Mouse (Mus musculus): Measurements from ENCODE around the gene Ceacam16. TPM values are rescaled to one million over a fixed set of nuclear protein-coding genes. Genes with fewer than 3 reads are reported as not detected.

Ceacam16 gene
- total RNA-seq, 1 experiment: 0.71 TPM

DNA sequence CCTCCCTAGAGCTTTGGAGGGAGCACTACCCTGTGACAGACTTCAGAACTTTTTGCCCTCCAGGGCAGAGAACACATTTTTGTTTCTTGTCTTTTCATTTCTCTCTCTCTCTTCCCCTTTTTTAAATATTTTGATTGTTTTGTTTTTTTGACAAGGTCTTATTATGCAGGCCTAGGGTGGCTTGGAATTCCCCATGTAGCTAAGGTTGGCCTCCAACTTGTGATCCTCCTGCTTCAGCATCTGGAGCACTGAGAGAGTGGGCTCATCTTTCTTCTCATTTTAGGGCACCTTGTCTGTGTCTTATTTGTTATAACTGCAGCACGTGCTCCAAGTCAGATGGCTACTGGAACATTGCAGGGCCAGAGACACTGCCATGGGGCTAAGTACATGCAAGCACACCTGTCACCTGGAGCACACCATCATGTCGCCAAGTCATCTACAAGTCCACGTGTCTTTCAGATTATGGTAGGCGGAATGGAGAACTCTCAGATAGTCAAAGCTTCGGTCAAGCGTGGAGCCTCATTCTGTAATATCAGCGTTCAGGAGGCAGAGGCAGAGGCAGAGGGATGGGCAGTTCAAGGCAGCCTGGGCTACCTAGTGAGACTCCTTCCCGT, 54.6 kb downstream of the Ceacam16 start:
- TF ChIP-seq MAFK (IDR thresholded peaks at IDR 0.05; ENCODE audit: insufficient read depth, low read depth, low read length): no peak
- TF ChIP-seq ZC3H11A (IDR thresholded peaks at IDR 0.05; ENCODE audit: borderline replicate concordance, low read depth, low read length): no peak
- no peak for TF ChIP-seq HCFC1 (IDR thresholded peaks at IDR 0.05; ENCODE audit: borderline replicate concordance, insufficient read depth, low read length)
- TF ChIP-seq CHD2 (IDR thresholded peaks at IDR 0.05; ENCODE audit: low read depth, low read length): no peak
- peaks cover 0 to 14% of the 10 kb centered on the region in 2 experiments; a peak in 3 of 4 replicates for H3K4me1 ChIP-seq (ENCODE audit: control insufficient read depth in 2 of 2, insufficient read depth in 2 of 2, low read length in 2 of 2, poor library complexity in 1 of 2)
- no peaks in the 10 kb centered on the region for H3K9me3 ChIP-seq (ENCODE audit: control insufficient read depth, insufficient read depth, low read depth, low read length)
- no peak overlapping the region for H3K27ac ChIP-seq (ENCODE audit: insufficient read depth, low read depth, low read length, poor library complexity, severe bottlenecking)
- no peak overlapping the region for H3K4me3 ChIP-seq (ENCODE audit: insufficient read depth in 1 of 2, low read depth in 1 of 2, low read length in 2 of 2, poor library complexity in 1 of 2, severe bottlenecking in 1 of 2)
- peaks cover 8% of the 10 kb centered on the region for H3K36me3 ChIP-seq (ENCODE audit: control insufficient read depth, insufficient read depth, low read length, poor library complexity, severe bottlenecking)
- in situ Hi-C loops (cut with MboI; ENCODE audit: low sequenced_read_pairs in 2 of 2, unreplicated experiment in 2 of 2): loop anchor here (5.0 to 10.0 kb wide), 2 partner anchors 46 to 68 kb away; partner anchors contain the start of gene Gm19345 (in 1 of the 2)
- no peak for DNase-seq (ENCODE audit: low read depth, low spot score)
- H3K9ac ChIP-seq (ENCODE audit: insufficient read depth, low read depth, low read length, poor library complexity, severe bottlenecking): no peak overlapping the region

DNA sequence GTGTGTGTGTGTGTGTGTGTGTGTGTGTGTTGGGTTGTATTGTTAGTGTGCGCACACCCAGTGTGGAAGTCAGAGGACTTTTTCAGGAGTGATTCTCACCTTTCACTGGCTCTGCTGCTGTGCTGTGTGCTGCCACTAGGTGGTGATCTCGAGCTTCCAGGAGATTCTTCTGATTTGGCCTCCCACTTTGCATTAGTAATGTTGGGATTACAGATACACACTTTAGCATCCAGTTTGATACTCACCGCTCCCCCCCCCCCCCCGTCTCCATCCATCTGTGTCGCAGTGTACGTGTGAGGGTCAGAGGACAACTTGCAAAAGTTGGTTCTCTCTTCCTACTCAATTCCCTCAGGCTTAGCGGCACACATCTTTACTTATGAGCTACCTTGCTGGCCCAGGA, 58.1 kb downstream of the Ceacam16 start:
- no peak overlapping the region for H3K27ac ChIP-seq (ENCODE audit: insufficient read depth, low read depth, low read length, poor library complexity, severe bottlenecking)
- H3K9ac ChIP-seq (ENCODE audit: insufficient read depth, low read depth, low read length, poor library complexity, severe bottlenecking): no peak overlapping the region
- TF ChIP-seq CHD2 (IDR thresholded peaks at IDR 0.05; ENCODE audit: low read depth, low read length): no peak
- peak; percentile 90 for TF ChIP-seq ZC3H11A (IDR thresholded peaks at IDR 0.05; ENCODE audit: borderline replicate concordance, low read depth, low read length)
- H3K4me3 ChIP-seq (ENCODE audit: insufficient read depth in 1 of 2, low read depth in 1 of 2, low read length in 2 of 2, poor library complexity in 1 of 2, severe bottlenecking in 1 of 2): no peak overlapping the region
- in situ Hi-C loops (cut with MboI; ENCODE audit: low sequenced_read_pairs in 2 of 2, unreplicated experiment in 2 of 2): loop anchor here (5.0 to 10.0 kb wide), 2 partner anchors 69 to 72 kb away; no protein-coding TSS in a partner anchor
- no peaks in the 10 kb centered on the region; a peak in 1 of 4 replicates for H3K4me1 ChIP-seq (ENCODE audit: control insufficient read depth in 2 of 2, insufficient read depth in 2 of 2, low read length in 2 of 2, poor library complexity in 1 of 2)
- no peaks in the 10 kb centered on the region for H3K36me3 ChIP-seq (ENCODE audit: control insufficient read depth, insufficient read depth, low read length, poor library complexity, severe bottlenecking)
- no peaks in the 10 kb centered on the region for H3K9me3 ChIP-seq (ENCODE audit: control insufficient read depth, insufficient read depth, low read depth, low read length)
- no peak for DNase-seq (ENCODE audit: low read depth, low spot score)

Other genes starting within 250 kb of the Ceacam16 start
- gene Relb, start 231.9 kb downstream of the Ceacam16 start, total RNA-seq (2012; rRNA removed): 13.9 and 15.1 TPM in 2 replicates
- gene Clptm1, start 196.3 kb downstream of the Ceacam16 start, total RNA-seq (2012; rRNA removed): 129 and 156 TPM in 2 replicates
- gene Apoc2, start 183.4 kb downstream of the Ceacam16 start, total RNA-seq (2012; rRNA removed): not detected in 2 replicates
- 0.48 TPM in 1 of 2 replicates, not detected in the other for gene Gm44805, start 179.9 kb downstream of the Ceacam16 start, total RNA-seq (2012; rRNA removed)
- gene Apoc4, start 179.8 kb downstream of the Ceacam16 start, total RNA-seq (2012; rRNA removed): 0.27 and 0.48 TPM in 2 replicates
- gene Apoc1, start 168.6 kb downstream of the Ceacam16 start, total RNA-seq (2012; rRNA removed): 72.3 and 106 TPM in 2 replicates
- gene Apoe, start 162.1 kb downstream of the Ceacam16 start, total RNA-seq (2012; rRNA removed): 683 and 2,144 TPM in 2 replicates
- 342 and 366 TPM in 2 replicates for gene Tomm40, start 145.9 kb downstream of the Ceacam16 start, total RNA-seq (2012; rRNA removed)
- 241 and 392 TPM in 2 replicates for gene Nectin2, start 110.8 kb downstream of the Ceacam16 start, total RNA-seq (2012; rRNA removed)
- gene Bcam, start 90.3 kb downstream of the Ceacam16 start, total RNA-seq (2012; rRNA removed): 167 and 309 TPM in 2 replicates
- 3.5 and 6.6 TPM in 2 replicates for gene Cblc, start 64.5 kb downstream of the Ceacam16 start, total RNA-seq (2012; rRNA removed)
- 14.3 and 28.8 TPM in 2 replicates for gene Bcl3, start 38.5 kb downstream of the Ceacam16 start, total RNA-seq (2012; rRNA removed)
- 0.36 and 1.1 TPM in 2 replicates for gene Gm19345, start 9.3 kb downstream of the Ceacam16 start, total RNA-seq (2012; rRNA removed)
- 0.85 and 0.94 TPM in 2 replicates for gene Ceacam19, start 26.7 kb upstream of the Ceacam16 start, total RNA-seq (2012; rRNA removed)
- gene Pvr, start 59.9 kb upstream of the Ceacam16 start, total RNA-seq (2012; rRNA removed): 38.6 and 49.9 TPM in 2 replicates
- gene Igsf23, start 89.5 kb upstream of the Ceacam16 start, total RNA-seq (2012; rRNA removed): 4.6 and 6.6 TPM in 2 replicates
- 3.7 and 4.9 TPM in 2 replicates for gene Ceacam20, start 104.1 kb upstream of the Ceacam16 start, total RNA-seq (2012; rRNA removed)
- 5.1 and 7.1 TPM in 2 replicates for gene Nlrp9b, start 130.2 kb upstream of the Ceacam16 start, total RNA-seq (2012; rRNA removed)
- gene Vmn1r91, start 238.4 kb upstream of the Ceacam16 start, total RNA-seq (2012; rRNA removed): 0.05 TPM in 1 of 2 replicates, not detected in the other

All from ES-E14 (cell line).